Mouse (Mus musculus): ENCODE data around the gene Tmco5.

DNA sequence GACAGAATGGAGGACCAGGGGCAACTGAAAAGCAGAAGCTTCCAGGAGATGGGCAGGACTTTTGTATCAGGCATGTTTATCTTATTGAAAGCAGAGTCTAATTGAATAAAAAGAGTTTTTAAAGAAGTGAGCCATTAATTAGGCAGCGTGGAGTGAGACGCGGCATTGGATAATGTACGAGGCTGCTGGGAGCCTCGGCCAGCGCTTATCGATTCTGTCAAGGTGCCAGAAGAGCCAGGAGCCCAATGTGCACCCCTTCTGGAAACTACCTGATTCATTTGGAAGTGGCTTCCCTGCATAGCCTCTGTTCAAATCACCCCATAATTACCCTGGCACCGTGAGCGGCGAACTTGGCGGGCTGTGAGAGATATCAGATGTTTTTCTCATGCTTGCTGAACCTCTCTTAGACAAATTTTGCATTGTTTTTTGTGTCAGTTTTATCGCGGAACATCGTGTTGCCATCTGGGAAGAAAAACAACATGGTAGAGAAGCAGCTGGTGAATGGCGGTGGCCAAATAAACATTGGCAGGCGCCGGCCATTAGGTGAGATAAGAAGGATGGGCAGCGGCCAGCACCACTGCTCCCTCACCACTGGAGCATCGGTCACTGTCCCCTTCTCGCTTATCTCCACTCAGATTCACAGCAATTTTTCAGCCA, 28.4 kb upstream of the Tmco5 start:
- TF ChIP-seq POLR2A (IDR thresholded peaks at IDR 0.05; ENCODE audit: borderline replicate concordance, extremely low read depth, low read depth, low read length) (no peak), CTCF (IDR thresholded peaks at IDR 0.05; ENCODE audit: insufficient read depth, low read length) (no peak)

Data from lung, adult 2 months (tissue).